Mouse (Mus musculus) megakaryocyte, embryonic 14.5 days (primary cell): ENCODE measurements around the gene Ldb1.

ENCODE experiments used
- FLI1 ChIP-seq: IDR thresholded peaks from 2 replicates; pipeline ENCODE4 v1.6.1; 2012; ENCODE audit warnings: low read length, inconsistent platforms, mixed read lengths
- GATA1 ChIP-seq: IDR thresholded peaks from 3 replicates; pipeline ENCODE4 v1.6.1; 2012; ENCODE audit warnings: mixed read lengths, low read length, inconsistent platforms, borderline replicate concordance

- TF ChIP-seq GATA1 (no peak), FLI1 (no peak)
Observed at GRCm38 (mm10) chr19:46042476-46043011, 2.5 kb downstream of the Ldb1 start.
